Mouse (Mus musculus) natural killer cell, adult 2 months (primary cell): Measurements from ENCODE around the gene Actn3.

Experiments used
- DNase-seq, 2 experiments: peaks; one replicate each; pipeline ENCODE4 v3.0.0; 2022; ENCODE audit warnings: low spot score in 2 of 2

Actn3 gene

GRCm38 (mm10) chr19:4812334-4812949 lies 65.3 kb downstream of the Actn3 start:
- peak; percentile 9 to 10 for DNase-seq

GRCm38 (mm10) chr19:4811909-4812242 lies 65.8 kb downstream of the Actn3 start:
- DNase-seq: no peak
